12 mouse cellular contexts compared by ENCODE assay signal in the genomic region with DNA sequence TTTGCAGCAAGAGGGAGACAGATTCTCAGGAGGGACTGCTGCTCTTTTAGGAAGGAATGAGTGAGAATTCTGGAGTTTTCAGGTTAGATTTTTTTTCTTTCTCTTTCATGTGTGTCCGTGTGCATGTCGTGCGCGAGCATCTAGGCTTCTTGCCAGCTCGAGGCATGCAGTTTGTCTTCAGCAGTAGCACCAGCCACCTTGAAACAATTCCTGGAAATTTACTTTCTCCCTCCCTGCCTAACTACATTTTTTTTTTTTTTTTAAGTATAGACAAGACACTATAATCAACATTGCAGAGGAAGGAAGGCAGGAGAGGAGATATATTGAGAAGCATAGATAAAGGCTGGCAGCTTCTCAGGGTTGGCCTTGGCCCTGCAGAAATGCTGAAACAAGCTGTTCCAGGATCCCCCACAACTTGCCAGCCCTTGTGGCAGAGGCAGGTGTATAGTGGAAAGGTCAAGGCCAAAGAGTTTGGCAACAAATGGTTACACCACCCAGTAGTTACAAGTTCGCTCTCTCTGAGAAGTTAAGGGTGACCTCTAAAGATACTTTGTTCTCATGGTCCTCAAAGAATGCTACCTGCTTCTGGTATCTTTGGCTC. TPM values are rescaled to one million over a fixed set of nuclear protein-coding genes. Genes with fewer than 3 reads are reported as not detected.
A peak's percentile ranks its signal among the peaks of the same experiment; 100 is the strongest.
DNase-seq lines count a peak whose midpoint lies in the region; ATAC-seq lines count a peak whose summit lies in the region.
"Had no signal": no experiment of that assay in that cellular context is flagged by ENCODE, and none has a peak within 500 bp of the region (broad histone marks: within the 10 kb centered on the region; RNA-seq: fewer than 3 reads in every experiment).

No protein-coding gene starts in this region.

- no peak overlapping the region for H3K9ac ChIP-seq in kidney, embryonic 14.5 days (ENCODE audit: low read depth, low read length)
- H3K9ac ChIP-seq in intestine, embryonic 15.5 days: no peak overlapping the region

- peaks cover 17% of the 10 kb centered on the region; the same call in 1 of the 2 replicates for H3K4me1 ChIP-seq in kidney, embryonic 14.5 days (ENCODE audit: control insufficient read depth, insufficient read depth, low read length)
- peaks cover 7% of the 10 kb centered on the region; the same call in 1 of the 2 replicates for H3K4me1 ChIP-seq in intestine, embryonic 15.5 days (replicated peaks)

- no peak overlapping the region for H3K4me3 ChIP-seq in kidney, embryonic 14.5 days (ENCODE audit: low read length)
- no peak overlapping the region for H3K4me3 ChIP-seq in intestine, embryonic 15.5 days (replicated peaks)
- H3K4me3 ChIP-seq: forebrain, embryonic 10.5 days had no signal

- no peaks in the 10 kb centered on the region for H3K27me3 ChIP-seq in kidney, embryonic 14.5 days (ENCODE audit: control insufficient read depth, insufficient read depth, low read length)
- no peaks in the 10 kb centered on the region for H3K27me3 ChIP-seq in intestine, embryonic 15.5 days (replicated peaks)

- H3K27ac ChIP-seq in kidney, embryonic 14.5 days (ENCODE audit: low read depth, low read length): no peak overlapping the region
- H3K27ac ChIP-seq in intestine, embryonic 15.5 days: no peak overlapping the region
- H3K27ac ChIP-seq: forebrain, embryonic 10.5 days had no signal

- 65% methylated on average over 6 of the region's 6 CpGs for WGBS in kidney, embryonic 14.5 days
- WGBS in intestine, embryonic 15.5 days: 67% methylated on average over 6 of the region's 6 CpGs

- no peaks in the 10 kb centered on the region for H3K36me3 ChIP-seq in kidney, embryonic 14.5 days (ENCODE audit: control insufficient read depth, insufficient read depth, low read length)
- no peaks in the 10 kb centered on the region for H3K36me3 ChIP-seq in intestine, embryonic 15.5 days

- H3K9me3 ChIP-seq in kidney, embryonic 14.5 days (ENCODE audit: control insufficient read depth, low read length): peaks cover 3% of the 10 kb centered on the region; the same call in 1 of the 2 replicates
- H3K9me3 ChIP-seq in intestine, embryonic 15.5 days: no peaks in the 10 kb centered on the region
- H3K9me3 ChIP-seq: forebrain, embryonic 10.5 days had no signal

- ATAC-seq in kidney, embryonic 14.5 days (ENCODE audit: low FRiP score, low TSS enrichment): no peak
- 0 out of 2 replicates have a peak, but pooled peaks have one; percentile 6 for ATAC-seq in megakaryocyte progenitor cell, adult 5-6 weeks (replicated peaks; ENCODE audit: poor library complexity)
- no peak for ATAC-seq in intestine, embryonic 15.5 days

- H3K4me2 ChIP-seq in kidney, embryonic 14.5 days (replicated peaks; ENCODE audit: low read depth, low read length): no peak overlapping the region
- no peak overlapping the region for H3K4me2 ChIP-seq in intestine, embryonic 15.5 days (replicated peaks)

- DNase-seq in kidney, adult 18-20 months: peak; percentile 41
- DNase-seq in adrenal gland, postnatal 25 days: peak; percentile 55
- peak; percentile 54 for DNase-seq in heart, postnatal 4 days
- no peak for DNase-seq in spleen, postnatal 4 days (ENCODE audit: low spot score in 2 of 2)
- no peak for DNase-seq in B cell, adult 2 months

RNA-seq across cellular contexts. Expression of a gene that starts 3.1 kb away (rescaled TPM):
- polyA plus RNA-seq in kidney, embryonic 14.5 days (2014; fragmentation: Nextera tagmentation; extraction: Ambion mirVana): 2.0 and 3.7 TPM in 2 replicates
- total RNA-seq in adrenal gland, postnatal 25 days (2021): 10.9 and 11.4 TPM in 2 replicates
- total RNA-seq in heart, postnatal 4 days (2021): 1 to 10 TPM; 5.6 to 6.8 TPM
- not detected in 2 replicates for total RNA-seq in megakaryocyte progenitor cell, adult 5-6 weeks (2015)
- not detected in 2 replicates for total RNA-seq in megakaryocyte progenitor cell, adult 5-6 weeks (2017)
- 1.8 and 2.0 TPM in 2 replicates for polyA plus RNA-seq in intestine, embryonic 15.5 days (2015; fragmentation: Nextera tagmentation; extraction: Ambion mirVana)

RNA-seq across cellular contexts. Expression of a gene that starts 4.9 kb away (rescaled TPM):
- polyA plus RNA-seq in kidney, embryonic 14.5 days (2014; fragmentation: Nextera tagmentation; extraction: Ambion mirVana): 0.05 and 0.07 TPM in 2 replicates
- 0.57 and 1.3 TPM in 2 replicates for total RNA-seq in adrenal gland, postnatal 25 days (2021)
- total RNA-seq in heart, postnatal 4 days (2021): under 1 TPM; 0.14 TPM
- not detected in 2 replicates for total RNA-seq in megakaryocyte progenitor cell, adult 5-6 weeks (2015)
- not detected in 2 replicates for total RNA-seq in megakaryocyte progenitor cell, adult 5-6 weeks (2017)
- polyA plus RNA-seq in intestine, embryonic 15.5 days (2015; fragmentation: Nextera tagmentation; extraction: Ambion mirVana): 0.04 TPM in 1 of 2 replicates, not detected in the other
- polyA plus RNA-seq: forebrain, embryonic 10.5 days had no signal

RNA-seq across cellular contexts. Expression of a gene that starts 4.9 kb away (rescaled TPM):
- 0.26 TPM in 1 of 2 replicates, not detected in the other for polyA plus RNA-seq in kidney, embryonic 14.5 days (2014; fragmentation: Nextera tagmentation; extraction: Ambion mirVana)
- total RNA-seq in adrenal gland, postnatal 25 days (2021): 1.0 and 2.7 TPM in 2 replicates
- total RNA-seq in heart, postnatal 4 days (2021): under 1 TPM in 1 of 2 experiments, not detected in 1; 0.14 TPM
- total RNA-seq in megakaryocyte progenitor cell, adult 5-6 weeks (2015): not detected in 2 replicates
- not detected in 2 replicates for total RNA-seq in megakaryocyte progenitor cell, adult 5-6 weeks (2017)
- 0.19 TPM in 1 of 2 replicates, not detected in the other for polyA plus RNA-seq in intestine, embryonic 15.5 days (2015; fragmentation: Nextera tagmentation; extraction: Ambion mirVana)
- total RNA-seq: gastrocnemius, postnatal 36 days; left cerebral cortex, postnatal 25 days had no signal
- polyA plus RNA-seq: forebrain, embryonic 10.5 days; intestine, embryonic 14.5 days had no signal

RNA-seq across cellular contexts. Expression of a gene that starts 15.3 kb away (rescaled TPM):
- 6.9 and 7.6 TPM in 2 replicates for polyA plus RNA-seq in kidney, embryonic 14.5 days (2014; fragmentation: Nextera tagmentation; extraction: Ambion mirVana)
- 12.3 and 13.5 TPM in 2 replicates for total RNA-seq in adrenal gland, postnatal 25 days (2021)
- total RNA-seq in heart, postnatal 4 days (2021): 1 to 10 TPM; 9.6 to 9.8 TPM
- total RNA-seq in megakaryocyte progenitor cell, adult 5-6 weeks (2015): 4.7 and 5.1 TPM in 2 replicates
- total RNA-seq in megakaryocyte progenitor cell, adult 5-6 weeks (2017): 2.0 and 3.0 TPM in 2 replicates
- polyA plus RNA-seq in intestine, embryonic 15.5 days (2015; fragmentation: Nextera tagmentation; extraction: Ambion mirVana): 2.6 and 2.7 TPM in 2 replicates

RNA-seq across cellular contexts. Expression of a gene that starts 21.5 kb away (rescaled TPM):
- polyA plus RNA-seq in kidney, embryonic 14.5 days (2014; fragmentation: Nextera tagmentation; extraction: Ambion mirVana): 0.32 TPM in 1 of 2 replicates, not detected in the other
- total RNA-seq in adrenal gland, postnatal 25 days (2021): not detected in 2 replicates
- total RNA-seq in heart, postnatal 4 days (2021): under 1 TPM in 1 of 2 experiments, not detected in 1; 0.19 TPM
- not detected in 2 replicates for total RNA-seq in megakaryocyte progenitor cell, adult 5-6 weeks (2015)
- total RNA-seq in megakaryocyte progenitor cell, adult 5-6 weeks (2017): not detected in 2 replicates
- 0.13 TPM in 1 of 2 replicates, not detected in the other for polyA plus RNA-seq in intestine, embryonic 15.5 days (2015; fragmentation: Nextera tagmentation; extraction: Ambion mirVana)

Comparison
In these comparisons a context has a peak if more than half of its experiments do, and no peak if none do; other contexts are left out.
1. DNase-seq: peak in kidney, adult 18-20 months (single experiment), adrenal gland, postnatal 25 days (single experiment) and heart, postnatal 4 days (single experiment); none in spleen, postnatal 4 days (0 of 2) and B cell, adult 2 months (0 of 2).
2. RNA of a gene that starts 3.1 kb away (total RNA-seq): 10.9 to 11.4 TPM in adrenal gland, postnatal 25 days and 5.6 to 6.8 TPM in heart, postnatal 4 days; not detected in megakaryocyte progenitor cell, adult 5-6 weeks; every median in the first group is over 4 times any median in the second.